ENCODE assay signal across 10 mouse cellular contexts in the genomic region with DNA sequence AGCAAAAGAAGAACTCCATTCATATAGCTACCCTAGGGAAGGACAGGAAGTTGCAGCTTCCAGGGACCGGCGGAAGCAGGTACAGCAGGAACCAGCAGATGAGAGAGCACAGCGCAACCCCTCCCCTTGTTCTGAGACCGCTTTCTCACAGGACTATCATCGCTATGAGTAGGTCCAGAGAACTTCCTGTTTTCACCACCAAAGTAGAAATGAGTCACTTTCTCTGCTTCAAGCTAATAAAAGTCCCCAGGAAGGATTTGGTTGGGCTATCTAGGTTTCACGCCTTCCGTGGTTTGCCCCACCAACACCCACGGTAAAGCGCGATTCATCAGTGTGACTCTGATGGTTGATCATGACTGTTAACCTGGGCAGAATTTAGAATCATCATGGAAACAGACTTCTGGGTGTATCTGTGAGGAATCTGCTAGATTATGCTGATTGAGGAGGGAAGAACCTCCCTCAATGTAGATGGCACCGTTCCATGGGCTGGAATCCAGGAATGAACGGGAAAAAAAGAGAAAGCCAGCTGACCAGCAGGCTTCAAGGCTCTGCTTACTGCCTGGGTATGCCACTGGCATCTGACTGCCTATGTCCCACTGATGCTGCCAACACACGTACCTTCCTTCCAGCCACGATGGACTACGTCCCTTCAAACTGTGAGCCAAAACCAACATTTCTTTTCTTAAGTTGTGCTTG. TPM values are rescaled to one million over a fixed set of nuclear protein-coding genes. Genes with fewer than 3 reads are reported as not detected.
DNase-seq lines count a peak whose midpoint lies in the region; ATAC-seq and TF ChIP-seq lines count a peak whose summit lies in the region.
"Had no signal": no experiment of that assay in that cellular context is flagged by ENCODE, and none has a peak within 500 bp of the region (broad histone marks: within the 10 kb centered on the region; RNA-seq: fewer than 3 reads in every experiment).

No protein-coding gene starts in this region.

- H3K4me2 ChIP-seq in heart, embryonic 12.5 days: no peak overlapping the region
- H3K4me2 ChIP-seq in intestine, embryonic 16.5 days (ENCODE audit: low read depth, low read length): no peak overlapping the region
- H3K4me2 ChIP-seq: heart, embryonic 13.5 days had no signal

- TF ChIP-seq POLR2A in kidney, adult 2 months (IDR thresholded peaks at IDR 0.05; ENCODE audit: low read depth, low read length): no peak

- no peaks in the 10 kb centered on the region for H3K36me3 ChIP-seq in heart, embryonic 12.5 days
- H3K36me3 ChIP-seq in intestine, embryonic 16.5 days (ENCODE audit: control insufficient read depth, insufficient read depth, low read length): no peaks in the 10 kb centered on the region
- H3K36me3 ChIP-seq in kidney, adult 2 months (ENCODE audit: control insufficient read depth, insufficient read depth, low read length): no peaks in the 10 kb centered on the region
- H3K36me3 ChIP-seq: heart, embryonic 13.5 days had no signal

- ATAC-seq in heart, embryonic 12.5 days (ENCODE audit: insufficient number of reproducible peaks, low FRiP score): no peak
- peak; percentile 95 for ATAC-seq in megakaryocyte, adult 5-6 weeks (ENCODE audit: poor library complexity, severe bottlenecking)
- ATAC-seq in intestine, embryonic 16.5 days: no peak
- no peak for ATAC-seq in erythroid progenitor cell, adult 5-6 weeks (replicated peaks; ENCODE audit: low FRiP score, poor library complexity, severe bottlenecking)
- ATAC-seq: forebrain, embryonic 14.5 days had no signal

- peaks cover 10% of the 10 kb centered on the region for H3K9me3 ChIP-seq in heart, embryonic 12.5 days (replicated peaks)
- no peaks in the 10 kb centered on the region for H3K9me3 ChIP-seq in intestine, embryonic 16.5 days (ENCODE audit: control insufficient read depth, low read length)

- H3K4me1 ChIP-seq in heart, embryonic 12.5 days (replicated peaks): no peaks in the 10 kb centered on the region
- H3K4me1 ChIP-seq in intestine, embryonic 16.5 days (ENCODE audit: control insufficient read depth, insufficient read depth, low read length): no peaks in the 10 kb centered on the region
- H3K4me1 ChIP-seq in kidney, adult 2 months (ENCODE audit: control insufficient read depth, insufficient read depth, low read length): no peaks in the 10 kb centered on the region
- H3K4me1 ChIP-seq: heart, embryonic 13.5 days had no signal

- no peak overlapping the region for H3K27ac ChIP-seq in heart, embryonic 12.5 days (ENCODE audit: poor library complexity, severe bottlenecking)
- no peak overlapping the region for H3K27ac ChIP-seq in intestine, embryonic 16.5 days (ENCODE audit: low read length)
- H3K27ac ChIP-seq in kidney, adult 2 months (ENCODE audit: insufficient read depth, low read depth, low read length): no peak overlapping the region
- H3K27ac ChIP-seq: heart, embryonic 13.5 days had no signal

- 77% methylated on average over 15 of the region's 15 CpGs for WGBS in heart, embryonic 12.5 days
- 92% methylated on average over 15 of the region's 15 CpGs for WGBS in intestine, embryonic 16.5 days
- 84% methylated on average over 15 of the region's 15 CpGs for WGBS in kidney, adult 2 months

- peak; percentile 19 to 33 for DNase-seq in heart, adult 9 months (ENCODE audit: low spot score in 2 of 2)
- peak; percentile 99 for DNase-seq in 416B (ENCODE audit: low read depth)
- peak; percentile 60 for DNase-seq in T-cell, adult 2 months (ENCODE audit: low spot score)
- no peak for DNase-seq in kidney, adult 2 months

- H3K27me3 ChIP-seq in heart, embryonic 12.5 days (replicated peaks): no peaks in the 10 kb centered on the region
- H3K27me3 ChIP-seq in intestine, embryonic 16.5 days (replicated peaks; ENCODE audit: control insufficient read depth, insufficient read depth, low read length): no peaks in the 10 kb centered on the region
- no peaks in the 10 kb centered on the region for H3K27me3 ChIP-seq in kidney, adult 2 months (replicated peaks; ENCODE audit: control insufficient read depth, insufficient read depth, low read length)
- H3K27me3 ChIP-seq: heart, embryonic 13.5 days had no signal

- no peak overlapping the region for H3K9ac ChIP-seq in heart, embryonic 12.5 days
- H3K9ac ChIP-seq in intestine, embryonic 16.5 days (ENCODE audit: low read depth, low read length): no peak overlapping the region
- H3K9ac ChIP-seq: heart, embryonic 13.5 days had no signal

- no peak overlapping the region for H3K4me3 ChIP-seq in heart, embryonic 12.5 days
- no peak overlapping the region for H3K4me3 ChIP-seq in intestine, embryonic 16.5 days (ENCODE audit: low read length)
- no peak overlapping the region for H3K4me3 ChIP-seq in kidney, adult 2 months (ENCODE audit: insufficient read depth, low read depth, low read length)
- H3K4me3 ChIP-seq: heart, embryonic 13.5 days had no signal

- no peak for TF ChIP-seq CTCF in kidney, adult 2 months (conservative IDR thresholded peaks at IDR 0.05; ENCODE audit: insufficient read depth, insufficient read length, low read depth, low read length)

RNA-seq across cellular contexts. Expression of a gene that starts 49.2 kb away (rescaled TPM):
- 0.47 and 0.54 TPM in 2 replicates for polyA plus RNA-seq in heart, embryonic 12.5 days (2016; fragmentation: Nextera tagmentation; extraction: Ambion mirVana)
- total RNA-seq in megakaryocyte, adult 5-6 weeks (2015): 94.0 and 94.4 TPM in 2 replicates
- total RNA-seq in megakaryocyte, adult 5-6 weeks (2017): 44.4 and 60.0 TPM in 2 replicates
- polyA plus RNA-seq in intestine, embryonic 16.5 days (2015; fragmentation: Nextera tagmentation; extraction: Ambion mirVana): 1.2 and 1.3 TPM in 2 replicates
- 0.42 and 0.88 TPM in 2 replicates for polyA plus RNA-seq in kidney, adult 2 months (2012; rRNA removed)
- 9.2 and 13.7 TPM in 2 replicates for total RNA-seq in erythroid progenitor cell, adult 5-6 weeks (2015; ENCODE audit: low replicate concordance)
- total RNA-seq in erythroid progenitor cell, adult 5-6 weeks (2017; ENCODE audit: low replicate concordance): 2.3 and 4.4 TPM in 2 replicates
